Mouse (Mus musculus) midbrain, postnatal 0 days (tissue): ENCODE results near the gene Cryga. TPM values are rescaled to one million over a fixed set of nuclear protein-coding genes. Genes with fewer than 3 reads are reported as not detected.

Experiments
- ATAC-seq: fragments of 200-750 bp; cut with Nextera tagmentation; 2 replicates; pipeline ENCODE4 v1.8.0; 2017; ENCODE audit warnings: moderate number of reproducible peaks, mild to moderate bottlenecking, moderate TSS enrichment, moderate library complexity; ENCODE audit not compliant: low FRiP score
- DNase-seq: peaks from one replicate; pipeline ENCODE4 v3.0.0-alpha.2; 2015; ENCODE audit warnings: low spot score
- H3K27ac ChIP-seq: fragments of 300-500 bp; sonication (generic); 2 replicates; pipeline ENCODE4 v1.5.1; 2014; ENCODE audit warnings: low read depth, mild to moderate bottlenecking, low read length, mixed read lengths
- H3K27me3 ChIP-seq: fragments of 300-500 bp; sonication (generic); 2 replicates; pipeline ENCODE4 v1.6.1; 2014; ENCODE audit warnings: low read length, control low read depth, mixed read lengths; ENCODE audit not compliant: insufficient read depth
- H3K36me3 ChIP-seq: fragments of 300-500 bp; sonication (generic); 2 replicates; pipeline ENCODE4 v1.6.1; 2014; ENCODE audit warnings: low read length, control low read depth, mixed read lengths; ENCODE audit not compliant: insufficient read depth
- H3K4me1 ChIP-seq: fragments of 300-500 bp; sonication (generic); 2 replicates; pipeline ENCODE4 v1.6.1; 2014; ENCODE audit warnings: mild to moderate bottlenecking, control low read depth, antibody characterized with exemption, low read length, mixed read lengths; ENCODE audit not compliant: insufficient read depth
- H3K4me2 ChIP-seq: fragments of 300-500 bp; sonication (generic); 2 replicates; pipeline ENCODE4 v1.6.1; 2014; ENCODE audit warnings: low read depth, mild to moderate bottlenecking, low read length, mixed read lengths; ENCODE audit not compliant: poor library complexity, severe bottlenecking
- H3K4me3 ChIP-seq: fragments of 300-500 bp; sonication (generic); 2 replicates; pipeline ENCODE4 v1.5.1; 2014; ENCODE audit warnings: low read depth, mild to moderate bottlenecking, low read length, moderate library complexity
- H3K9ac ChIP-seq: fragments of 300-500 bp; sonication (generic); replicated peaks from 2 replicates; pipeline ENCODE4 v1.6.1; 2014; ENCODE audit warnings: mild to moderate bottlenecking, low read length, moderate library complexity, mixed read lengths; ENCODE audit not compliant: poor library complexity, severe bottlenecking
- H3K9me3 ChIP-seq: fragments of 300-500 bp; sonication (generic); 2 replicates; pipeline ENCODE4 v1.6.1; 2016; ENCODE audit warnings: low read length, control low read depth
- CTCF ChIP-seq: IDR thresholded peaks from 2 replicates; pipeline ENCODE4 v1.5.1; 2016; ENCODE audit warnings: antibody characterized with exemption, mild to moderate bottlenecking
- WGBS: fragments of 180-500 bp; shearing (Covaris S2); extraction: QIAGEN DNeasy Blood & Tissue Kit; methylation state at CpG from one replicate; pipeline ENCODE4 v1.1.7; 2014; 5-methylcytosine and 5-hydroxymethylcytosine counted together
- polyA plus RNA-seq: library from polyadenylated mRNA; unstranded; fragments of >200 nt; fragmentation: Nextera tagmentation; extraction: Ambion mirVana; gene quantifications from 2 replicates; pipeline ENCODE4 v1.2.1, GENCODE M21; 2015
- total RNA-seq: library from RNA; depleted of rRNA; stranded (reverse); fragments of >200 nt; gene quantifications from 2 replicates; pipeline ENCODE4 v1.2.3, GENCODE M21; 2014

Gene Cryga
- total and polyA plus RNA-seq, 2 experiments from 2014 or later, result 0.95 to 2.8 TPM

DNA sequence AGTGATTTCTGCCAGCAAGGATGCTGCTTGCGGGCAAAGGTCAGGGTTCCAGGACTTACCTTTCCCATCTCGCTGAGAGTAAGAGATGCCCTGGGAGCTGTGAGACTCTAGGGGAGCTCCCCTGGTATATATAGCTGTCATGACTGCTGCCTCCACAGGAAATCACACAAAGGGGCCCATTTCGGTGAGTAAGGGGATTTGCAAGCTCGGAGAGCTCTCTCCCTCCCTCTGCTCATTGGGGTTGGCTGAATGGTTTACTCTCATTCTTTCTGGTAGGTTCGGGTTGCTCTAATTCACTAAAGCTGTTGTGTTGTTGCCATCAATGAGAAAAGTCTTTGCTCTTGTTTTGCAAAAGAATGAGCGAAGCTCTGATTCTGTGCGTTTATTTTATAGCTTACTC is 21.0 kb downstream of the Cryga start, which contains the start of gene Crygb:
Gene Crygb (minus strand): TSS at position 101 of the 400 bp plus-strand sequence.
- H3K27ac ChIP-seq, result no peak within 1 kb of the TSS
- H3K36me3 ChIP-seq, result no peaks in the 10 kb centered on the region
- H3K27me3 ChIP-seq, result no peaks in the 10 kb centered on the region
- WGBS, result 32% methylated on average over 7 of the region's 7 CpGs
- H3K9ac ChIP-seq, result no peak within 1 kb of the TSS
- ATAC-seq, result no peak
- no peak for TF ChIP-seq CTCF
- H3K4me1 ChIP-seq, result no peaks in the 10 kb centered on the region
- no peak within 1 kb of the TSS for H3K4me2 ChIP-seq
- no peak within 1 kb of the TSS for H3K4me3 ChIP-seq
- H3K9me3 ChIP-seq, result no peaks in the 10 kb centered on the region
- DNase-seq, result no peak

GRCm38 (mm10) chr1:65075607-65076006 is 27.6 kb downstream of the Cryga start:
- Histone ChIP-seq H3K4me1 (no peaks in the 10 kb centered on the region), H3K4me3 (no peak overlapping the region), H3K4me2 (no peak overlapping the region), H3K27me3 (no peaks in the 10 kb centered on the region), H3K9me3 (no peaks in the 10 kb centered on the region), H3K36me3 (no peaks in the 10 kb centered on the region), H3K27ac (no peak overlapping the region), H3K9ac (no peak overlapping the region)
- DNase-seq, result peak; percentile 22
- WGBS, result 16% methylated on average over 5 of the region's 5 CpGs
- TF ChIP-seq CTCF, result peak; percentile 68
- no peak for ATAC-seq

DNA sequence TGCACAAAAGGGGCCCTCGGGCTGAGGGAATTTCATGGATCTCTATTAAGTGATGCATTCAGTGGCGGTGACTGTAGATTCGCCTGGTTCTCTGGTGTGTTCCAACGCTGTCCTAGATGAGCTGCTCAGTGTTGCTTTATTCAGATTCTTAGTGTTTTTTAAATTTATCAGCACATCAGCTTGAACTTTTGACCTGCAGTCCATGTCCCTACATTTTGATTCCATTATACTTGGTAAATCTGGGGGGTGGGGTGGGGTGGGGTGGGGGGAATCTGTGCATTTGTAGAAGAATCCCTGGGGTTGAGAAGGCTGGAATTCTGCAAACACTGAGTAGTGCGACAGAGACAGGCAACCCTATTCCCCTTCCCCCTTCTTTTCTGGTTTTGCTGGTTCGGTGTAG is 29.6 kb downstream of the Cryga start, which contains the start of gene Crygc:
Gene Crygc (minus strand): TSS at position 101 of the 400 bp plus-strand sequence.
- no peak within 1 kb of the TSS for H3K9ac ChIP-seq
- DNase-seq (no peak), ATAC-seq (no peak)
- 60% methylated on average over 6 of the region's 6 CpGs for WGBS
- no peak for TF ChIP-seq CTCF
- no peaks in the 10 kb centered on the region for H3K36me3 ChIP-seq
- H3K4me3 ChIP-seq, result no peak within 1 kb of the TSS
- no peaks in the 10 kb centered on the region for H3K27me3 ChIP-seq
- H3K27ac ChIP-seq, result no peak within 1 kb of the TSS
- no peaks in the 10 kb centered on the region for H3K4me1 ChIP-seq
- no peak within 1 kb of the TSS for H3K4me2 ChIP-seq
- no peaks in the 10 kb centered on the region for H3K9me3 ChIP-seq

DNA sequence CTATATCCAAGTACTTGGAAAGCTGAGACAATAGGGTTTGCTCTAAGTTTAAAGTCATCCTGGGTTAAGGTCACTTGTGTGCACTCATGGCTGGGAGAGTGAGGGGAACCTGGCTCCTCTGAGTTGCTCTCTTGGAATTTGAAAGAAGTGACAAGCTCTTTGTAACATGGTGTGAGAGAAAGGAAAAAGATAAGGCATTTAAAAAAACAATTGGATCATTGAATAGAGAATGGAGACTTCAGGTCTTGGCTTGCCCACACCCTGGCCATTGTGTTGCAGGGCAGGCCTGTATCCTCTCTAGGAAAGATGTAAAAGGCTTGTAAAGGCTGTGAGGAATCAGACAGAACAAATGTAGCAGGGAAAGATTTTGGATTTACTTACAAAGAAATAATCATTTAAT is 35.3 kb downstream of the Cryga start:
- no peaks in the 10 kb centered on the region for H3K36me3 ChIP-seq
- H3K9me3 ChIP-seq, result no peaks in the 10 kb centered on the region
- H3K4me2 ChIP-seq, result no peak overlapping the region
- H3K27ac ChIP-seq, result no peak overlapping the region
- TF ChIP-seq CTCF, result no peak
- no peaks in the 10 kb centered on the region for H3K4me1 ChIP-seq
- no peaks in the 10 kb centered on the region for H3K27me3 ChIP-seq
- DNase-seq (no peak), ATAC-seq (no peak)
- no peak overlapping the region for H3K9ac ChIP-seq
- no peak overlapping the region for H3K4me3 ChIP-seq

GRCm38 (mm10) chr1:65064201-65064600 is 39.0 kb downstream of the Cryga start:
- no peak overlapping the region for H3K4me2 ChIP-seq
- no peaks in the 10 kb centered on the region for H3K9me3 ChIP-seq
- no peak overlapping the region for H3K9ac ChIP-seq
- no peaks in the 10 kb centered on the region for H3K36me3 ChIP-seq
- DNase-seq (no peak), ATAC-seq (no peak)
- TF ChIP-seq CTCF, result no peak
- H3K4me3 ChIP-seq, result no peak overlapping the region
- no peak overlapping the region for H3K27ac ChIP-seq
- no peaks in the 10 kb centered on the region for H3K4me1 ChIP-seq
- no peaks in the 10 kb centered on the region for H3K27me3 ChIP-seq
- 78% methylated on average over 15 of the region's 15 CpGs for WGBS

GRCm38 (mm10) chr1:65063352-65063751 is 39.8 kb downstream of the Cryga start, which contains the start of gene Crygd:
Gene Crygd, minus strand, starts transcription at chr1:65063452.
- no peak for TF ChIP-seq CTCF
- no peak within 1 kb of the TSS for H3K9ac ChIP-seq
- WGBS, result 72% methylated on average over 8 of the region's 8 CpGs
- DNase-seq (no peak), ATAC-seq (no peak)
- H3K9me3 ChIP-seq, result no peaks in the 10 kb centered on the region
- no peaks in the 10 kb centered on the region for H3K4me1 ChIP-seq
- no peaks in the 10 kb centered on the region for H3K27me3 ChIP-seq
- H3K27ac ChIP-seq, result no peak within 1 kb of the TSS
- no peaks in the 10 kb centered on the region for H3K36me3 ChIP-seq
- no peak within 1 kb of the TSS for H3K4me3 ChIP-seq
- H3K4me2 ChIP-seq, result no peak within 1 kb of the TSS
